Mouse (Mus musculus) kidney, postnatal 4 days (tissue): ENCODE measurements around the gene Yif1b.
"Not testable (repeated sequence)": the region's sequence is repeated elsewhere in the genome, so short reads cannot be mapped to it uniquely, and the experiment has no call there.

Source experiments
- DNase-seq, 2 experiments: peaks; one replicate each; pipeline ENCODE4 v3.0.0; 2021; ENCODE audit warnings: mixed read lengths in 2 of 2

The Yif1b gene

GRCm38 (mm10) chr7:29238019-29238967 is at the start of gene Yif1b:
Gene Yif1b (plus strand): TSS chr7:29238329.
- peak; percentile 98 to 99 for DNase-seq

- DNase-seq, result not testable (repeated sequence)
These were observed 43.9 kb upstream of the Yif1b start for GRCm38 (mm10) chr7:29194230-29194629.

- DNase-seq, result no peak
These were observed 35.6 kb upstream of the Yif1b start for GRCm38 (mm10) chr7:29202577-29202976.

GRCm38 (mm10) chr7:29211013-29211412 is 27.1 kb upstream of the Yif1b start:
- peak; percentile 70 to 78 for DNase-seq

GRCm38 (mm10) chr7:29211415-29212198 is 26.5 kb upstream of the Yif1b start:
- peak; percentile 88 to 93 for DNase-seq

GRCm38 (mm10) chr7:29212199-29212765 is 25.8 kb upstream of the Yif1b start:
- peak; percentile 25 to 49 for DNase-seq

- DNase-seq, result peak in 1 of 2 experiments; percentile 4
These were observed 25.2 kb upstream of the Yif1b start for GRCm38 (mm10) chr7:29212775-29213560.

GRCm38 (mm10) chr7:29213675-29214082 is 24.4 kb upstream of the Yif1b start, which contains the start of gene Catsperg1:
Gene Catsperg1 (minus strand): TSS chr7:29214035.
- DNase-seq, result peak; percentile 62 to 78

GRCm38 (mm10) chr7:29214236-29214635 is 23.9 kb upstream of the Yif1b start:
- peak in 1 of 2 experiments; percentile 12 for DNase-seq

GRCm38 (mm10) chr7:29214846-29215245 is 23.3 kb upstream of the Yif1b start:
- DNase-seq, result peak in 1 of 2 experiments; percentile 7

GRCm38 (mm10) chr7:29224756-29225394 is 13.3 kb upstream of the Yif1b start:
- peak in 1 of 2 experiments; percentile 37 for DNase-seq

- DNase-seq, result no peak
These were observed 12.6 kb upstream of the Yif1b start for GRCm38 (mm10) chr7:29225520-29225919.

- DNase-seq, result no peak
These were observed 9.9 kb upstream of the Yif1b start for GRCm38 (mm10) chr7:29228202-29228601.

GRCm38 (mm10) chr7:29230560-29230959 is 7.6 kb upstream of the Yif1b start:
- DNase-seq, result no peak

- no peak for DNase-seq
These were observed 6.6 kb upstream of the Yif1b start for GRCm38 (mm10) chr7:29231517-29231916.

GRCm38 (mm10) chr7:29232247-29233013 is 5.7 kb upstream of the Yif1b start, which contains the start of gene Kcnk6:
Gene Kcnk6 (minus strand): TSS chr7:29232515.
- DNase-seq, result peak; percentile 56 to 67

GRCm38 (mm10) chr7:29233745-29234144 is 4.4 kb upstream of the Yif1b start:
- DNase-seq, result no peak

- DNase-seq, result no peak
These were observed 3.5 kb upstream of the Yif1b start for GRCm38 (mm10) chr7:29234661-29235060.

- DNase-seq, result no peak
These were observed 1.5 kb upstream of the Yif1b start for GRCm38 (mm10) chr7:29236593-29236992.

- not testable (repeated sequence) for DNase-seq
These were observed 533 bp upstream of the Yif1b start for GRCm38 (mm10) chr7:29237596-29237995.
